Mouse (Mus musculus) left cerebral cortex, postnatal 25 days (tissue): ENCODE data around the gene Gpcpd1. TPM values are rescaled to one million over a fixed set of nuclear protein-coding genes. Genes with fewer than 3 reads are reported as not detected.

ENCODE experiments used
- DNase-seq, 2 experiments: peaks; one replicate each; pipeline ENCODE4 v3.0.0; 2022; ENCODE audit warnings: low spot score in 2 of 2, mixed read lengths in 1 of 2
- intact Hi-C: fragments of 180-260 bp; cut with DNase I; formaldehyde crosslinking; loops from one replicate; pipeline ENCODE4 v1.15.1; 2025
- total RNA-seq, 2 experiments: library from RNA; stranded (reverse); gene quantifications; 2 replicates each; pipeline ENCODE4 v1.2.3; 2021

Gpcpd1 gene
- total RNA-seq, 2 experiments from 2014 or later: 90.1 to 90.7 TPM

DNA sequence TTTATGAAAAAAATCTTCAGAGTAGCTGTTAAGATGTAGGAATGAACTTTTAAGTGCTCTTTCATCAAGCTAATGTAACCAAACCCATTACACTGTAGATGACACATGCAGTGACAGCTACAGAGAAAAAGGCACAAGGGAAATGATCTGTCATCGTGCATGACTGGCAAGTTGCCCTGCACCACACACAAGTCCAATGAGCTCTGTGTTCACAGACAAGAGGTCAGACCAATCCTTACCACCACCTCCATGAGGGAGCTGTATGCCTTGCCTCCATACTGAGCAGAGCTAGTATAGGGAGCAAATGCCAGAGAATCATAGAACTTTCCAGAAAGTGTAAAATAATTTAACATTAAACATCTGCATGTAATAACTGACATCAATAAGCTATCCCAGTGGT lies 59.7 kb downstream of the Gpcpd1 start:
- DNase-seq: no peak
- intact Hi-C loops: no loop called here

DNA sequence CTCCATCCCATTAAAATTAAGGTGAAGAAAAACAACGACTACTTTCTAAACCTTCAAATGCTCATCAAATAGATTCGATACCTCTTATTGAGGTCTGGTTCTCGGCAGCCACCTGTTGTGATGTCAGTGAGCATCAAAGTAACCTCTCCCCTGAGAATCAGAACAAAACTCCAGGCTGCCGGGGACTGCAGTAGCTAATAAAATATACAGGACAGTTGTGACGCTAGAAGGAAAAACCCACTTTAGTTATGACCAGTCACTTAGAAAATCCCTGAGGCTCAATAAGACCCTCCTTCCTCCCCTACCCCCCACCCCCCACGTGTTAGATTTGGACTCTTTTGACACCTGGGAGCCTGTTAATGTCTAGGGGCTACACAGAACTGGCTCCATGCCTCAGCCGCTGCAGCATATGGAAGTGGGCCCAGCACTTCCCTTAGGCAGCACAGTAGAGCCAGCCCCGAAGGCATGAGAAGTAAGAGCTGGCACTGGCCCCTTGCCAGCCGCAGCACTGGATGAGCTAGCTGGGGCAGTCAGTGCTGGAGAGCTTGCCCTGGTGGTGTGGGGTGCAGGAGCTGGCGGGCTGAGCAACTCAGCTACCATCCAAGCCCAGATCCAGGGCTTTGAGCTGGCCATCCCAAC lies 60.5 kb downstream of the Gpcpd1 start:
- intact Hi-C loops: no loop called here

DNA sequence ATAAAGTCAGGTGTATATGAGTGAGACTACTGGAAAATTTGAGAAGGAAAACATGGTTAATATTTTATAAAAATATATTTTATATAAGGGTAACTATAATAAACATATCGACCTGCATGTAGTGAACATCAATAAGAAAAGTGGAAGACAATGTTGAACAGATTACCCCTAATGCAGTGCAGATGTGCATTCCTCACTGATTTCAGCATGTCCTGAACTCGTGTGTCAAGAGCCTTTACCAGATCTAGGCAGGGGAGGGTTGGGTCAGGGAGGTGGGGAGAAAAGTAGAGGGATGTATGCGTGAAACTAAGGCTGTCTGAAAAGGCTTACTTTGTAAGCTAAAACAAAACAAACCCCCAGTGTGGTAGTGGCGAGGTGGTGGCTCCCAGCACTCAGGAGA lies 61.4 kb downstream of the Gpcpd1 start:
- DNase-seq: no peak
- intact Hi-C loops: no loop called here

More for the DNA sequence above, 60.5 kb downstream of the Gpcpd1 start:
- peak in 1 of 2 experiments; percentile 27 for DNase-seq

GRCm38 (mm10) chr2:132518021-132518901 lies 69.3 kb downstream of the Gpcpd1 start:
- no peak for DNase-seq

GRCm38 (mm10) chr2:132517194-132517836 lies 70.2 kb downstream of the Gpcpd1 start:
- intact Hi-C loops: loop anchor here (2.0 kb wide), 2 partner anchors 183 to 387 kb away; no protein-coding TSS in a partner anchor
- DNase-seq: no peak

More at GRCm38 (mm10) chr2:132518021-132518901, 69.3 kb downstream of the Gpcpd1 start:
- intact Hi-C loops: no loop called here

- peak; percentile 77 to 80 for DNase-seq
- intact Hi-C loops: loop anchor here (2.0 kb wide), 2 partner anchors 184 to 388 kb away; no protein-coding TSS in a partner anchor
Measured at GRCm38 (mm10) chr2:132516130-132517030, 71.1 kb downstream of the Gpcpd1 start.

- DNase-seq: no peak
- intact Hi-C loops: loop anchor here (2.0 kb wide), 2 partner anchors 185 to 389 kb away; no protein-coding TSS in a partner anchor
Measured at GRCm38 (mm10) chr2:132515607-132516006, 71.9 kb downstream of the Gpcpd1 start.

- no peak for DNase-seq
Measured at GRCm38 (mm10) chr2:132515076-132515475, 72.5 kb downstream of the Gpcpd1 start.

GRCm38 (mm10) chr2:132514353-132514752 lies 73.2 kb downstream of the Gpcpd1 start:
- intact Hi-C loops: loop anchor here (5.0 kb wide), 1 partner anchor 173 kb away; the partner anchor contains the start of gene Shld1
- DNase-seq: peak; percentile 48 to 68

More at GRCm38 (mm10) chr2:132515076-132515475, 72.5 kb downstream of the Gpcpd1 start:
- intact Hi-C loops: no loop called here

- peak; percentile 43 to 86 for DNase-seq
- intact Hi-C loops: loop anchor here (2.0 to 5.0 kb wide), 2 partner anchors 174 to 267 kb away; partner anchors contain the start of genes Chgb and Shld1
Measured at GRCm38 (mm10) chr2:132513371-132514181, 74.0 kb downstream of the Gpcpd1 start.

- no peak for DNase-seq
- intact Hi-C loops: loop anchor here (2.0 to 5.0 kb wide), 2 partner anchors 174 to 268 kb away; partner anchors contain the start of genes Chgb and Shld1
Measured at GRCm38 (mm10) chr2:132512977-132513351, 74.6 kb downstream of the Gpcpd1 start.

DNA sequence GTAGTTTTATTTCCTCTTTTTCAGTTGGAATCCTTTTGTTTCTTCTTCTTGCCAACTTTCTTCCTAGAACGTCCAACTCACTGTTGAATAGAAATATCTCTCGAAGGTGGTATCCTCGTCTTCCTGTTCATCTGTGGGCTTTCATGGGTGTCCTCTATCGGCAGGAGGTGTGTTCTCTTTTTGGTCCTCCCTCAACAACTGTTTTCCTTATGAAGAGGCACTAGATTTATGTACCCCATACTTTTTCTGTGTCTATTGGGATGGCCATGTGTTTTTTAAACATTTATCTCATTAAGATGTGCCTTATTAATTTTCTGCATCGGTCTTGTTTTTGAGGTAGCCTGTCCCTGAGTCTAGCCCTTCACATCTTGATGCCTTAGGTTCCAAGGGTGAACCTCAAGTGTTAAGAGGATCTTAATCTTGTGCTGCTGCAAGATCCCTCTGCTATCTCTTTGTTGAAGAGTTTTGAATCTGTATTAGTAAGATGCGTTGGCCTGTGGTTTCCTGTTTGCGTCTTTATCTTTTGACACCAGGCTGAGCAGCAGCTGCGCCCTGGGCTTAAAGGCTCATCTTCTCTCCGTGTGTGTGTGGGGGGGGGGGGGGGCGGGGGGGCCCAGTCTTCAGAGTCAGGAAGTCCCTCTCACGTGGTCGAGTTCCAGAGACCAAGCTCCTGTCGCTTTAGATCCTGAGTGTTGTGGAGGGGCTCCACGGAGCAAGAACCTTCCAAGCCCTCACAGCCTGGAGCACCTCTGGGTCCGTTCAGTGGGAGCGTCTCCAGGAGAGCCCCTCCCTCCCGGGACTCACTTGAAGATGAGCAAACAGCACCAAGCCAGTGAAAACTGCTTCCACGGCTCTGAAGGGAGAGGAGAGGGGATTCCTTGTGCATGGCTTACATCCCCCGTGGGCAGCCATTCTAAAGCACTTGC lies 75.2 kb downstream of the Gpcpd1 start:
- intact Hi-C loops: loop anchor here (2.0 to 5.0 kb wide), 2 partner anchors 175 to 268 kb away; partner anchors contain the start of genes Chgb and Shld1

DNA sequence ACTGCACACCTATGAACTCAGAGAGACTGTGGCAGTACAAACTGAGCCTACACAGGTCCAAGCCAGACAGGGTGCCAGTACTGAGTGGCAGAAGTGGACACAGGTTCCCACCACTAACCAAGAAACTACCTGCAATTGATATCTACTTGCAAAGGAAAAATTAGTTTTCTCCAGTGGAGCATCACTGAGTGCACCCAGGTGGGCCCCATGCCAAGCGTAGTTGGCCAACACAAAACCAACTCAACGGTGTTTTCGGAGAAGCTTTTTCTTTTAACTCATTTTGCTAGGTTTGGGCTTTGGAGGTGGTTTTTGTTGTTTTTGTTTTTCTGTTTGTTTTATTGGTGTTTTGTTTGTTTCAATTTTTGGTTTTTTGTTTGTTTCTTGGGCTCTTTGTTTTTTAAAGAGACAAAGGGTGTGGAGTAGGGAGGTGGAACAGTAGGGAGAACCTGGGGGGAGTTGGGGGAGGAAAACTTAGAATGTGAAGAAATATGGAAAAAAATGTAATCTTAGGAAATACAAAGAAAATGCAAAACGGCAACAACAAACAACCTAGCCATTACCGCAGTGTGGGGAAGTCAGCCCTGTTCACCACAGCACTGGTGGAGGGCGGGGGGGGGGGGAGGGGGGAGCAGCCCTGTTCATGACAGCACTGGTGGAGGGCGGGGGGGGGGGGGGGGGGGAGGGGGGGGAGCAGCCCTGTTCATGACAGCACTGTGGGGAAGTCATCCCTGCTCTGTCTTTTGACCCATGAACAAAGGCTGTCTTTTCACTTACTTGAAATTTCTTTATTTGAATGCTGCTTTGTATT lies 76.3 kb downstream of the Gpcpd1 start:
- intact Hi-C loops: loop anchor here (5.0 kb wide), 1 partner anchor 176 kb away; the partner anchor contains the start of gene Shld1
- DNase-seq: no peak

More for the DNA sequence above, 75.2 kb downstream of the Gpcpd1 start:
- DNase-seq: no peak

DNA sequence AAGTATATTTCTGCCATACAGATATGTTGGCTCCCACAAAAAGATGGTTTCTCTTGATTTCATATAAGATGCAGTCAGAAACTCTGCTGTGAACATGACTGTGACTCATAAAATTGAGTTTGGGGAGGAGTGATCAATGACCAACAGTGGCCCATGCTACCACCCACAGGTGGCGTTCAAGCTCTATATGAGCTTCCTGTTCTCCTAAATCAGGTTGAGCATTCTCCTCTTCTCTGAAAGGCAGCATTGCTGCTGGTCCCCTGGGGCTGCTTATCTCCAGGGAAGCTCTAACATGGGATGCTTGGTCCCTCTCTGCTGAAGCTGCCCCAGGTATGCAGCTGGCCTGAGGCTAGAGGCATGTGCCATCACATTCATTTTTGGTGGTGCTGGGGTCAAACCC lies 77.8 kb downstream of the Gpcpd1 start:
- DNase-seq: no peak
- intact Hi-C loops: loop anchor here (5.0 kb wide), 1 partner anchor 178 kb away; the partner anchor contains the start of gene Shld1

DNA sequence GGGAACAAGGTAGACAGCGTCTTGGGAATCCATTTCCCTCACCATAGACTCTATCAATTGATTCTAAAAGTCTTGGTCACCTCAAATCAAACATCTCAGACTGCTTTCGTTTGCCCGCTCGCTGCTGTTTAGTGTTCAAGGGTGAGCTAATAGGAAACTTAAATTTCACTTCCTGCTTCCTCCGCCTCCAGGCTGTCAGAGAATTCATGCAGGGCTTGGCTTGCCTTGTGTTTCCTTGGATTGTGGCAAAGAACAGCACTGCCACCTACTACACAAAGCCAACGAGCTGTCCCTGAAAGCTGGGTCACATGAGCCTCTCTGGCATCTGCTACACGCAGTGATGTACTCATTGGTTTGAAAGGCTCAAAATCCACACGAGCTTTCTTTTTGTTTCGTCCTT lies 78.3 kb downstream of the Gpcpd1 start:
- intact Hi-C loops: no loop called here
- DNase-seq: peak in 1 of 2 experiments; percentile 76

DNA sequence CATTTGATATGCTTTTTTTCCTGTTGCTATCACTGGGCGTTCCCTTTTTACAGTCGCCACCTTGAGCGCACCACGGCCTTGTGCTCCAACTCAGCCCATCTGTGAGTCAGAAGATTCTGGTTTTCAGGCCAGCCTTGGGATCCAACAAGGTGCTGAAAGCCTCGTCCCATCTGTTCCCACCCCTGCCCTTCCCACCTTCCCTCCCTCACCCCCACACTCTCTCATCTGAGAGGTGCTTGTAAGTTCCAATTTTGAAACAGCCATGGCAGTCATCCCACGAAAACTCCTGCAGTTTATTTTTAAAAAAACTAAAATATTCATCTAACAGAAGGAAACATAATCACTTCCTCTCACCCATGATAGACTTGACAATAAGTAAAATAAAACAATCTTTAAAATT lies 80.0 kb downstream of the Gpcpd1 start:
- intact Hi-C loops: no loop called here
- DNase-seq: peak in 1 of 2 experiments; percentile 73
